Mouse (Mus musculus) bone marrow, adult 2 months (tissue): ENCODE measurements around the gene Mslnl. TPM values are rescaled to one million over a fixed set of nuclear protein-coding genes. Genes with fewer than 3 reads are reported as not detected.
"Not testable (repeated sequence)": the region's sequence is repeated elsewhere in the genome, so short reads cannot be mapped to it uniquely, and the experiment has no call there.

Source experiments
- H3K27ac ChIP-seq: fragments of 200-500 bp; 2 replicates; pipeline ENCODE4 v1.5.1; 2012; ENCODE audit warnings: low read depth, mild to moderate bottlenecking, control low read depth, inconsistent platforms, low read length; ENCODE audit not compliant: control insufficient read depth, poor library complexity, insufficient read depth
- H3K4me1 ChIP-seq: fragments of 200-500 bp; 2 replicates; pipeline ENCODE4 v1.6.1; 2011; ENCODE audit warnings: low read length; ENCODE audit not compliant: control insufficient read depth, insufficient read depth
- H3K4me3 ChIP-seq: fragments of 200-500 bp; replicated peaks from 2 replicates; pipeline ENCODE3; 2011; ENCODE audit warnings: mild to moderate bottlenecking, low read depth, low read length, control low read depth; ENCODE audit not compliant: control insufficient read depth
- CTCF ChIP-seq: fragments of 200-500 bp; IDR thresholded peaks from 2 replicates; pipeline ENCODE4 v1.5.1; 2011; ENCODE audit warnings: low read length, control low read depth; ENCODE audit not compliant: control insufficient read depth, insufficient read depth
- POLR2A ChIP-seq: fragments of 200-500 bp; IDR thresholded peaks from 2 replicates; pipeline ENCODE4 v1.6.1; 2011; ENCODE audit warnings: low read depth, mild to moderate bottlenecking, control low read depth, low read length, borderline replicate concordance; ENCODE audit not compliant: control insufficient read depth
- WGBS: fragments of 180-500 bp; shearing (Covaris S2); methylation state at CpG from one replicate; pipeline ENCODE4 v1.1.7; 2018; 5-methylcytosine and 5-hydroxymethylcytosine counted together
- polyA plus RNA-seq: library from polyadenylated mRNA; stranded (reverse); fragments of >200 nt; gene quantifications from 2 replicates; pipeline ENCODE4 v1.2.4, GENCODE M21; 2011; ENCODE audit warnings: low replicate concordance; ENCODE audit not compliant: missing spikeins, insufficient read depth, insufficient read length

Mslnl gene
- polyA plus RNA-seq, 1 experiment: not detected

DNA sequence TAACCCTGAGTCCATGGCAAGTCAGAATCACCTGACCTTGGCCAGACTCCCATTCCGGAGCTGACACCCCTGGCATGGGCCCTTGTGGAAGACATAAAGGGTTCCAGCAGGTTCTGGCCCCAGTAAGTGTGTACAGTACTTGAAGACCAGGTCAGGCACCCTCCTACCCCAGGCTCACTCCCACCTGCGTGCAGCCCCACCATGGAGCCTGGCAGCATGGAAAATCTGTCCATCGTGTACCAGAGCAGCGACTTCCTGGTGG, 7.9 kb upstream of the Mslnl start:
- peak overlapping the region; percentile 88 for H3K4me3 ChIP-seq
- H3K4me1 ChIP-seq: peaks cover 3% of the 10 kb centered on the region
- no peak overlapping the region for H3K27ac ChIP-seq
- TF ChIP-seq POLR2A (no peak), CTCF (no peak)
- 16% methylated on average over 4 of the region's 4 CpGs for WGBS

GRCm38 (mm10) chr17:25732082-25732481, 3.8 kb upstream of the Mslnl start:
- Histone ChIP-seq H3K27ac (no peak overlapping the region), H3K4me3 (no peak overlapping the region), H3K4me1 (peaks cover 3% of the 10 kb centered on the region)
- TF ChIP-seq CTCF (peak; percentile 90), POLR2A (no peak)
- WGBS: 19% methylated on average over 2 of the region's 2 CpGs

DNA sequence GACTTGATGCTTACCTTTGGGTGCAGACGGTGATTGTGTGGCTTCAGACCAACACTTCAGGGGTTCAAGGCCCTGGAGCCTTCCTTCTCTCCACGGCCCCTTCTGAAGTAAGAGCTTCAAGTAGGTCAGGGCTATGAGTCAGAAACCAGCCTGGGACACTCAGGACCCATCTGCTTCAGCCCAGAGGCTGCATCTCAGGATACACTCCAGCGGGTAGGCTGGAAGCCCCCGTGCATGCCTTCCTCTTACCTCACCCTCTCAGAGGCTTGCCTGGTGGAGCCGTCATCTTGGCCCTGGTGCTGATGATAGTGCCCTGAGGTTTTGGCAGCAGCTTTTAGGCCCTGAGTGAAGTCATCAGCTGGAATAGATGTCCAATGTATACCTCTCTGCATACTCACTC, 596 bp upstream of the Mslnl start:
- no peak overlapping the region for H3K4me3 ChIP-seq
- no peak overlapping the region for H3K27ac ChIP-seq
- 77% methylated on average over 5 of the region's 5 CpGs for WGBS
- H3K4me1 ChIP-seq: no peaks in the 10 kb centered on the region
- TF ChIP-seq POLR2A (no peak), CTCF (no peak)

- no peak for TF ChIP-seq CTCF
- no peak for TF ChIP-seq POLR2A
- Histone ChIP-seq H3K27ac (no peak overlapping the region), H3K4me1 (no peaks in the 10 kb centered on the region), H3K4me3 (no peak overlapping the region)
- WGBS: 65% methylated on average over 7 of the region's 7 CpGs
Measured at GRCm38 (mm10) chr17:25738861-25739260, 3.0 kb downstream of the Mslnl start.

- not testable (repeated sequence) for H3K27ac ChIP-seq
- WGBS: 73% methylated on average over 12 of the region's 12 CpGs
Measured at GRCm38 (mm10) chr17:25741471-25741870, 5.6 kb downstream of the Mslnl start.

GRCm38 (mm10) chr17:25743831-25744230, 8.0 kb downstream of the Mslnl start:
- no peak overlapping the region for H3K4me3 ChIP-seq
- no peak for TF ChIP-seq CTCF
- no peak for TF ChIP-seq POLR2A
- H3K27ac ChIP-seq: no peak overlapping the region
- H3K4me1 ChIP-seq: no peaks in the 10 kb centered on the region
- WGBS: 86% methylated on average over 9 of the region's 9 CpGs

More at GRCm38 (mm10) chr17:25741471-25741870, 5.6 kb downstream of the Mslnl start:
- H3K4me3 ChIP-seq, H3K4me1 ChIP-seq: not testable (repeated sequence)

- no peaks in the 10 kb centered on the region for H3K4me1 ChIP-seq
- TF ChIP-seq POLR2A: no peak
Measured at GRCm38 (mm10) chr17:25744311-25744710, 8.5 kb downstream of the Mslnl start.

DNA sequence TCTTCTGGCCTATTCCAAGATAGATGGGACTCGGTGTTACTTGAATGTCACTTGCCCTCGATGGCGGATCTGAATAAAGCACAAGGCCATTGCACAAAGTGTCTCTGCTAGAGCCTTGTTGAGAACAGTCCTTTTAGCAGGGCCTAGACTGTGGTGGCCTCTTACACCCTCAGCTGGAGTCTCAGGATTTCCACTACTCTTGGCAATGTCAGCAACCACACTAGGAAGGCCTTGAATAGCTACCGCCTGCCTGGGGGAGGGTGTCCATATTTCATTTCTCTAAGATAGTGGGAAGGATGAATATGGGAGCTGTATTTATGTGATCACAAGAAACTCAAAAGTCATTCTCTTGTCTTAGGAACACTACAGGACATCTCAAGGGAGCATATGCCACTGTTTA, 12.4 kb downstream of the Mslnl start:
- H3K4me1 ChIP-seq: no peaks in the 10 kb centered on the region
- TF ChIP-seq POLR2A: no peak
- no peak for TF ChIP-seq CTCF
- WGBS: 79% methylated on average over 4 of the region's 4 CpGs
- H3K27ac ChIP-seq: no peak overlapping the region
- H3K4me3 ChIP-seq: no peak overlapping the region

More at GRCm38 (mm10) chr17:25744311-25744710, 8.5 kb downstream of the Mslnl start:
- 70% methylated on average over 10 of the region's 10 CpGs for WGBS
- H3K27ac ChIP-seq: no peak overlapping the region
- no peak overlapping the region for H3K4me3 ChIP-seq

- no peak overlapping the region for H3K27ac ChIP-seq
- no peak overlapping the region for H3K4me3 ChIP-seq
- no peaks in the 10 kb centered on the region for H3K4me1 ChIP-seq
- WGBS: 75% methylated on average over 6 of the region's 6 CpGs
- TF ChIP-seq POLR2A: no peak
- TF ChIP-seq CTCF: no peak
Measured at GRCm38 (mm10) chr17:25749314-25749713, 13.5 kb downstream of the Mslnl start.

GRCm38 (mm10) chr17:25751446-25751845, 15.6 kb downstream of the Mslnl start:
- 38% methylated on average over 5 of the region's 5 CpGs for WGBS
- TF ChIP-seq CTCF (no peak), POLR2A (no peak)
- H3K4me1 ChIP-seq: no peaks in the 10 kb centered on the region
- no peak overlapping the region for H3K4me3 ChIP-seq
- H3K27ac ChIP-seq: no peak overlapping the region
